Mouse (Mus musculus) neural tube, embryonic 14.5 days (tissue): Measurements from ENCODE around the gene Pdgfra. TPM values are rescaled to one million over a fixed set of nuclear protein-coding genes. Genes with fewer than 3 reads are reported as not detected.

Source experiments
- microRNA-seq: library from miRNA; unstranded; fragments of <30 nt; microRNA quantifications from one replicate; pipeline ENCODE4, GENCODE M21; 2016
- polyA plus RNA-seq: library from polyadenylated mRNA; unstranded; fragments of >200 nt; fragmentation: Nextera tagmentation; extraction: Ambion mirVana; gene quantifications from 2 replicates; pipeline ENCODE4 v1.2.1, GENCODE M21; 2014

The Pdgfra gene
- polyA plus RNA-seq, 1 experiment from 2014 or later = 11.6 TPM

Small RNA genes lying within 50 kb of the gene (microRNA-seq; reads per million reads assigned to microRNA genes)
- gene Mir7025 = not detected

Other genes with a start within 250 kb of the Pdgfra start
- 50.1 and 57.8 TPM in 2 replicates for gene Chic2, start 107.5 kb upstream of the Pdgfra start, polyA plus RNA-seq
- gene Gsx2, start 76.7 kb upstream of the Pdgfra start, polyA plus RNA-seq = 0.17 and 0.21 TPM in 2 replicates